Mouse (Mus musculus) layer of hippocampus, adult 18-20 months (tissue): ENCODE data around the gene Pcnx. TPM values are rescaled to one million over a fixed set of nuclear protein-coding genes. Genes with fewer than 3 reads are reported as not detected.

Source experiments
- total RNA-seq, 2 experiments: library from RNA; stranded (reverse); gene quantifications; 2 replicates each; pipeline ENCODE4 v1.2.3; 2021

The Pcnx gene
- total RNA-seq, 2 experiments from 2014 or later: 101 to 115 TPM

Other genes starting within 250 kb of the Pcnx start
- 10 to 100 TPM; 38.8 to 44.5 TPM for gene Ttc9, start 228.8 kb upstream of the Pcnx start, total RNA-seq
- gene Map3k9, start 78.8 kb upstream of the Pcnx start, total RNA-seq: 10 to 100 TPM; 30.8 to 31.9 TPM